Mouse (Mus musculus) limb, embryonic 11.5 days (tissue): ENCODE results near the gene Rab11fip3. TPM values are rescaled to one million over a fixed set of nuclear protein-coding genes. Genes with fewer than 3 reads are reported as not detected.
A peak's percentile ranks its signal among the peaks of the same experiment; 100 is the strongest.

Source experiments
- ATAC-seq: fragments of 200-750 bp; cut with Nextera tagmentation; 2 replicates; pipeline ENCODE4 v1.8.0; 2017; ENCODE audit warnings: low read depth; ENCODE audit not compliant: insufficient number of reproducible peaks, low FRiP score, low TSS enrichment
- DNase-seq: peaks from one replicate; pipeline ENCODE4 v3.0.0-alpha.2; 2015; ENCODE audit warnings: low spot score
- H3K27ac ChIP-seq: fragments of 300-500 bp; sonication (generic); replicated peaks from 2 replicates; pipeline ENCODE4 v1.5.1; 2014; ENCODE audit warnings: low read depth, mild to moderate bottlenecking, low read length
- H3K27me3 ChIP-seq: fragments of 300-500 bp; sonication (generic); 2 replicates; pipeline ENCODE4 v1.6.1; 2014; ENCODE audit warnings: mild to moderate bottlenecking, low read length, mixed read lengths; ENCODE audit not compliant: control insufficient read depth, insufficient read depth
- H3K36me3 ChIP-seq: fragments of 300-500 bp; sonication (generic); 2 replicates; pipeline ENCODE4 v1.6.1; 2014; ENCODE audit warnings: mild to moderate bottlenecking, low read length, moderate library complexity, mixed read lengths; ENCODE audit not compliant: control insufficient read depth, insufficient read depth
- H3K4me1 ChIP-seq: fragments of 300-500 bp; sonication (generic); 2 replicates; pipeline ENCODE4 v1.6.1; 2014; ENCODE audit warnings: low read length, mixed read lengths; ENCODE audit not compliant: control insufficient read depth, insufficient read depth
- H3K4me2 ChIP-seq: fragments of 300-500 bp; sonication (generic); 2 replicates; pipeline ENCODE4 v1.6.1; 2014; ENCODE audit warnings: low read depth, mild to moderate bottlenecking, moderate library complexity; ENCODE audit not compliant: severe bottlenecking
- H3K4me3 ChIP-seq: fragments of 300-500 bp; sonication (generic); 2 replicates; pipeline ENCODE4 v1.5.1; 2014; ENCODE audit warnings: low read depth, low read length
- H3K9ac ChIP-seq: fragments of 300-500 bp; sonication (generic); 2 replicates; pipeline ENCODE4 v1.6.1; 2014; ENCODE audit warnings: mild to moderate bottlenecking, low read length
- H3K9me3 ChIP-seq: fragments of 300-500 bp; sonication (generic); 2 replicates; pipeline ENCODE4 v1.6.1; 2016; ENCODE audit warnings: low read length; ENCODE audit not compliant: control insufficient read depth
- WGBS: fragments of 180-500 bp; shearing (Covaris S2); extraction: QIAGEN DNeasy Blood & Tissue Kit; methylation state at CpG from one replicate; pipeline ENCODE4 v1.1.7; 2014; 5-methylcytosine and 5-hydroxymethylcytosine counted together
- polyA plus RNA-seq: library from polyadenylated mRNA; unstranded; fragments of >200 nt; fragmentation: Nextera tagmentation; extraction: Ambion mirVana; gene quantifications from 2 replicates; pipeline ENCODE4 v1.2.1, GENCODE M21; 2014

The Rab11fip3 gene
- polyA plus RNA-seq, 1 experiment from 2014 or later: 15.9 TPM

DNA sequence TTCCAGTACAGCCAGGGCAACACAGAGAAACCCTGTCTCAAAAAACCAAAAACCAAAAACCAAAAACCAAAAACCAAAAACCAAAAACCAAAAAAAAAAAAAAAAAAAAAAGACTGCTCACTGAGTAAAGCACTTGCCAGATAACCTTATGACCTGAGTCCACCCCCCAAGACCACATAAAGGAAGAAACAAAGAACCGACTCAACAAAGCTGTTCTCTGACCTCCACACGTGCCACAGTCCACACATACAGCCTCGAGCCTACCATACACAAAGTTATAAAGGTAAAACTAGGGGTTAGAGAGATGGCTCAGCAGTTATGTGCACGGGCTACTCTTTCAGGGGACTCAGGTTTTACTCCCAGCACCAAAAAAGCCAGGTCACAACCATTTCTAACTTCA is 16.6 kb downstream of the Rab11fip3 start:
- 88% methylated on average over 4 of the region's 4 CpGs for WGBS

DNA sequence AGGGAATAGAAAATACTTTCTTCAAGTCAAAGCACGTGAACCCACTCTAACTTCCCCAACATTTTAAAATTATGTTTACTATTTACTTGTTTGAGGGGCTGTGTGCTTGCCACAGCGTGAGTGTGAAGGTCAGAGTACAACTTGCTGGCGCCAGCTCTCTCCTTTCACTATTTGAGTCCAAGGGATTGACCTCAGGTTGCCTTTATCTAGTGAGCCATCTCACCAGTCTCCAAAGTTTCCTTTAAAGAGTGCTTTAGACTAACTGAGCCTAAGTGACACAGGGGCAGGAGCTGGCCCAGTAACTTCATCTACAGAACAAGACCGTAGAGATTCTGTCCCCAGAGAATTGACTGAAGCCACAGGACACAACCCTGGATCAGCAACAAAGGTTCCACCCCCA is 17.3 kb downstream of the Rab11fip3 start:
- ATAC-seq (no peak), DNase-seq (no peak)
- Histone ChIP-seq H3K9ac (no peak overlapping the region), H3K9me3 (no peaks in the 10 kb centered on the region), H3K4me2 (no peak overlapping the region), H3K4me1 (0 out of 2 replicates have a peak, but pooled peaks cover 3% of the 10 kb centered on the region), H3K27me3 (no peaks in the 10 kb centered on the region), H3K36me3 (no peaks in the 10 kb centered on the region), H3K4me3 (no peak overlapping the region), H3K27ac (no peak overlapping the region)
- WGBS: 93% methylated on average over 4 of the region's 4 CpGs

More for the DNA sequence above, 16.6 kb downstream of the Rab11fip3 start:
- Histone ChIP-seq H3K27me3 (no peaks in the 10 kb centered on the region), H3K27ac (no peak overlapping the region), H3K36me3 (no peaks in the 10 kb centered on the region), H3K9ac (no peak overlapping the region), H3K4me1 (0 out of 2 replicates have a peak, but pooled peaks cover 3% of the 10 kb centered on the region), H3K9me3 (no peaks in the 10 kb centered on the region), H3K4me3 (no peak overlapping the region), H3K4me2 (no peak overlapping the region)
- ATAC-seq (no peak), DNase-seq (no peak)

DNA sequence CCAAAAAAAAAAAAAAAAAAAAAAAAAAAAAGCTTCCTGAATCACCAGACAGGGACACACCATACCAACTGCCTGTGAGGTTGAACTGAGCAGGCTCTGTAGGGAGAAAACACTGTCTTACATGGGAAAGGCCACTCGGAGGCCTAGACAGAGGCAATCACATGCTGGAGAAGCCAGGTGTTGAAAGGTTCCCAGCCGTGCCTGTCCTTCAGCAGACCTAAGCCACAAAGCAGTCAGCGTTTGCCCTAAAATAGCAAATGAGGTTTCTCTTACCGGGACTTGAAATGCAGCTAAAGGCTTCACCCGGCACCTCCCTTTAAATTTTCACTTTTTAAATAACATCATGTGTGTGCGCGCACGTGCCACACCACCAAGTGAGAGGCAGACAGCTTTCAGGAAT is 21.2 kb downstream of the Rab11fip3 start:
- Histone ChIP-seq H3K27me3 (no peaks in the 10 kb centered on the region), H3K4me2 (no peak overlapping the region), H3K9ac (no peak overlapping the region), H3K27ac (no peak overlapping the region), H3K36me3 (no peaks in the 10 kb centered on the region), H3K4me1 (no peaks in the 10 kb centered on the region), H3K4me3 (no peak overlapping the region), H3K9me3 (no peaks in the 10 kb centered on the region)
- DNase-seq (no peak), ATAC-seq (no peak)
- 90% methylated on average over 8 of the region's 8 CpGs for WGBS

DNA sequence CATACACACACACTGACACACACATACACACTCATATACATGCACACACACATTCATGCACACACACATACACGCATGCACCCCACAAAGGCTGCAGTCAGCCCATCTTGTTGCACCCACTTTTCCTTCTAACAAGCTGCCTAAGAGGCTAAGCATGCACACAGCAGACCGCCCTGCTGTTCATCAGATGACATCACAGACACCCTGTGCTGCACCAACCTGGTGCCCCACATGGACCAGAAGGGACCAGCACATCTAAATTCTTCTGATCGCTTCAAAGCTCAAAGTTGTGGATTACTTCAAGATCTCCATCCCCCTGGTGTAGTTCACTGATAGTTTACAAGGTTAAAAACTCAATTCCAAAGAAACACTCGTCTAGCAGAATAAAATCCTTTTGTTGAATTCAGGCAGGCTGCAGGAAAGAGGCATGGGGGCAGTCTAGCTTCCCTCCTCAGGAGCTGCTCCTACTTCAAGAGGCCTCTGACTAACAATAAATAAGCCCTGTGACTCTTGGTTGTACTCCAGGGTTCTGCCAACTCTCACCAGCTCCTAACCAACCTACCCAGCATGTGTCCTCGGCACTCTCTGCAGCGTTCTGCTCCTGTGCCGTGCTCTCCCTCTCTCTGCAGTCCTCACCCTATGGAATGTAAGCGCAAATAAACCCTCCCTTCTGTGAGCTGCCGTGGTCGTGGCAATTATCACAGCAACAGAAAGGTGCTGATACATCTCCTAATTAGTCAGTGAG is 22.9 kb downstream of the Rab11fip3 start:
- no peak overlapping the region for H3K4me2 ChIP-seq
- H3K4me3 ChIP-seq: no peak overlapping the region
- H3K36me3 ChIP-seq: no peaks in the 10 kb centered on the region
- no peak for ATAC-seq
- H3K27ac ChIP-seq: no peak overlapping the region
- DNase-seq: no peak
- H3K27me3 ChIP-seq: no peaks in the 10 kb centered on the region
- 64% methylated on average over 10 of the region's 10 CpGs for WGBS
- H3K9me3 ChIP-seq: no peaks in the 10 kb centered on the region
- no peaks in the 10 kb centered on the region for H3K4me1 ChIP-seq
- no peak overlapping the region for H3K9ac ChIP-seq

DNA sequence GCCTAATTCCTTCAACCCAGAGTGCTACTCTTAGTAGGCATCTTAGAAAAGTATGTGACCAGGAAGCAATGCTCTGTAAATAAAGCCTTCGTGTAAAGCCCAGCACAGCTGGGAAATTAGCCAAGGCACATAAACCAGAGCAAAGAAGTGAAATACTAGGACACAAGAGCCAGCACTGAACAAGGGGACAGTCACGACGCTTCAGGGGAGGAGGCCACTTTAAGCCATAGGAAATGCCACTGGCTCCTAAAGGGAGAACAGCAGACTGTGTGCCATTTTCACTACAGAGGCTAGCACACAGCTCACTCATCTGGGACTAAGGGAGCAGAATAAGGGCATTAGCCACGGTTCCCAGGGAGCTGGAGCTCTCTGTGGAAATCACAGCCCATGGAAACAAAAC is 24.1 kb downstream of the Rab11fip3 start:
- Histone ChIP-seq H3K27ac (no peak overlapping the region), H3K36me3 (no peaks in the 10 kb centered on the region), H3K9ac (no peak overlapping the region), H3K4me2 (no peak overlapping the region), H3K4me3 (no peak overlapping the region), H3K4me1 (no peaks in the 10 kb centered on the region), H3K27me3 (no peaks in the 10 kb centered on the region), H3K9me3 (no peaks in the 10 kb centered on the region)
- no peak for DNase-seq
- 84% methylated on average over 4 of the region's 4 CpGs for WGBS
- no peak for ATAC-seq

DNA sequence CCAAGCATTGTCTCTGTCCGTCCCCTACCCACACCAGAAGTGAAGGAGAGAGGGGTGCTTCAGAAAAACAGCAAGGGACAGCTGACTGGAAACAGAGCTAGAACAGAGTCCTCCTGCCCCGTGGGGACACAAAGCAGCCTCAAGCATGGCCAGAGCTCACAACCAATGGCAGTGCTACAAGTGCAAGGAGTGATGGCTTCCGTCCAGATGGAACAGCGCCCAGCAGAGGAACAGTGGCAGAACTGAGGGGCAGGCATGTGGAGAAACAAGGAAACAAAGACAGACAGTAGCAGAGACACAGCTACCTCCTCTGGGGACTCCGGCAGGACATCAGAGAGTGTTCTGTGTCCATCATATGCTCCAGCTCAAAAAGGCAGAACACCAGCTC is 26.1 kb downstream of the Rab11fip3 start:
- 76% methylated on average over 5 of the region's 5 CpGs for WGBS
- Histone ChIP-seq H3K9ac (no peak overlapping the region), H3K4me2 (no peak overlapping the region), H3K9me3 (no peaks in the 10 kb centered on the region), H3K36me3 (no peaks in the 10 kb centered on the region), H3K27ac (no peak overlapping the region), H3K4me3 (no peak overlapping the region), H3K4me1 (no peaks in the 10 kb centered on the region), H3K27me3 (no peaks in the 10 kb centered on the region)
- no peak for DNase-seq
- ATAC-seq: no peak

DNA sequence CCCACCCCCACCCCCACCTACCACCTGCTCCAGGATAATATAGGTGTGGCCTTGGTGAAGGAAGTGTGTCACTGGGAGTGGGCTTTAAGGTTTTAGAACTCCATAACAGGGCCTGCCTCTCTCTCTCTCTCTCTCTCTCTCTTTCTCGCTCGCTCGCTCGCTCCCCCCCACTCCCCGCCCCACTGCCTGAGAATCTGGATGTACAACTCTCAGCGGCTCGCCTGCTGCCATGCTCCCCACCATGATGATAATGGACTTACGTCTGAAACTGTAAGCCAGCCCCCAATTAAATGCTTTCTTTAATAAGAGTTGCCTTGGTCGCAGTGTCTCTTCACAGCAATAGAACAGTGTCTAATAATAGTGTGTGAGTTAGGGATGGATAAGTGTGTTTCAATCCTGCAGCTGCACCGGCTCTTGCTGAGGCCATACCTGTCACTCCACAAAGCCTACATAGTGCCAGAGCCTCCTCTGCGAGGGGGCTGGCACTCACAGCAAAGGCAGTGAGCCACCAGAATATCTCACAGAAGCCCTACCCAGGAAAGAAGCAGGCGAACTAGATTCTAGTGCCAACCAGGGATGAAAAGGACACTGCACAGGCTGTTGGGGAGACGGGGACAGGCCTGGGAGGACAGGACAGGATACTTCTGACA is 26.6 kb downstream of the Rab11fip3 start:
- no peaks in the 10 kb centered on the region for H3K36me3 ChIP-seq
- no peak overlapping the region for H3K4me2 ChIP-seq
- ATAC-seq (no peak), DNase-seq (no peak)
- H3K4me3 ChIP-seq: no peak overlapping the region
- 89% methylated on average over 13 of the region's 13 CpGs for WGBS
- no peaks in the 10 kb centered on the region for H3K9me3 ChIP-seq
- no peaks in the 10 kb centered on the region for H3K4me1 ChIP-seq
- no peak overlapping the region for H3K27ac ChIP-seq
- no peaks in the 10 kb centered on the region for H3K27me3 ChIP-seq
- no peak overlapping the region for H3K9ac ChIP-seq

DNA sequence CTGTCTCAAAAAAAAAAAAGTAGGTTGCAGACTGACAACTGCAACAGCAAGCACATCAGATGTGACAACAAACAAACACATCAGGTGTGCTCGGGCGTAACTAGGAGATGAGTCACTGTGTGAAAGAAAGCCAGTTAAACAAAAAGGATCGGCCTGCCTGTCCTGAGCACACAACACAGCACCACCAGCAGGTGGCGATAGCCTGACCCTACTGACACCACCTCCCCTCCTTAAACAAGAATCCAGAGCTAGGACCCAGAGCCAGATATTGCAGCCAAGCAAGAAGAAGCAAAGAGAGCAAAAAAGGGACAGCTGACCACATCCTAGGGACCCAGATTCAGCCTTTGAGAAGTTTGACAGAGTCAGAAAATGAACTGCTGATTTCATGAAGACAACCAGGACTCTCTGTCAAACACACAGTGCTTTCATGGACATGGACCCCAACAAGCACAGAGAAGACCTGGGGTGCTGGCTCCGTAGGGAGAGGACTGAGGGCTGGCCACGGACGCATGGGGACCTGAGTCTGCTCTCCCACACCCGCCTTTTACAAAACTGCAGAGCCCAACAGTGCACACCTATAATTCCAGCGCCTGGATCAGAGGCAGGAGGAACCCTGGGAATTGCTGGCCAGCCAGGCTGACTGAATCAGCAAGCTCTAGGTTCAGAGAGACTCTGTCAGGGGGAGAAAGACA is 28.1 kb downstream of the Rab11fip3 start:
- H3K4me2 ChIP-seq: no peak overlapping the region
- H3K36me3 ChIP-seq: no peaks in the 10 kb centered on the region
- no peak overlapping the region for H3K4me3 ChIP-seq
- no peaks in the 10 kb centered on the region for H3K4me1 ChIP-seq
- H3K9ac ChIP-seq: no peak overlapping the region
- DNase-seq (peak; percentile 71), ATAC-seq (no peak)
- no peaks in the 10 kb centered on the region for H3K27me3 ChIP-seq
- H3K27ac ChIP-seq: no peak overlapping the region
- WGBS: 56% methylated on average over 9 of the region's 9 CpGs
- H3K9me3 ChIP-seq: no peaks in the 10 kb centered on the region
